Mouse (Mus musculus) right cerebral cortex, postnatal 10 days (tissue): Measurements from ENCODE around the gene Brinp2.

Experiments
- DNase-seq, 2 experiments: peaks; one replicate each; pipeline ENCODE4 v3.0.0; 2021; ENCODE audit warnings: low spot score in 2 of 2

Gene Brinp2

GRCm38 (mm10) chr1:158221048-158221447, 135.1 kb downstream of the Brinp2 start:
- DNase-seq, result no peak

- no peak for DNase-seq
Measured at GRCm38 (mm10) chr1:158220148-158220547, 136.0 kb downstream of the Brinp2 start.

- no peak for DNase-seq
Measured at GRCm38 (mm10) chr1:158218750-158219149, 137.4 kb downstream of the Brinp2 start.

GRCm38 (mm10) chr1:158218294-158218693, 137.8 kb downstream of the Brinp2 start:
- DNase-seq, result no peak

- DNase-seq, result no peak
Measured at GRCm38 (mm10) chr1:158215581-158215980, 140.5 kb downstream of the Brinp2 start.

- no peak for DNase-seq
Measured at GRCm38 (mm10) chr1:158214743-158215142, 141.4 kb downstream of the Brinp2 start.

GRCm38 (mm10) chr1:158213736-158214135, 142.4 kb downstream of the Brinp2 start:
- DNase-seq, result no peak

GRCm38 (mm10) chr1:158207620-158208019, 148.5 kb downstream of the Brinp2 start:
- DNase-seq, result no peak

GRCm38 (mm10) chr1:158202932-158203331, 153.2 kb downstream of the Brinp2 start:
- DNase-seq, result no peak
